Mouse (Mus musculus) E14TG2a.4 (cell line): ENCODE results near the gene Dpp6.

Experiments
- H3K27me3 ChIP-seq: 2 replicates; pipeline ENCODE4 v1.6.1; 2014; ENCODE audit warnings: low read length, control low read depth; ENCODE audit not compliant: insufficient read depth
- H3K36me3 ChIP-seq: 2 replicates; pipeline ENCODE4 v1.6.1; 2014; ENCODE audit warnings: low read length, control low read depth; ENCODE audit not compliant: insufficient read depth
- H3K4me1 ChIP-seq: replicated peaks from 2 replicates; pipeline ENCODE4 v1.6.1; 2014; ENCODE audit warnings: low read depth, low read length, control low read depth
- H3K4me3 ChIP-seq: replicated peaks from 2 replicates; pipeline ENCODE4 v1.5.1; 2014; ENCODE audit warnings: mild to moderate bottlenecking, low read length
- H3K9me3 ChIP-seq: 2 replicates; pipeline ENCODE4 v1.6.1; 2014; ENCODE audit warnings: low read length, control low read depth
- CTCF ChIP-seq: conservative IDR thresholded peaks from 2 replicates; pipeline ENCODE4 v1.5.1; 2014; ENCODE audit warnings: low read length
- NANOG ChIP-seq: IDR thresholded peaks from 2 replicates; pipeline ENCODE4 v1.6.1; 2014; ENCODE audit warnings: borderline replicate concordance, low read length, mixed read lengths
- POU5F1 ChIP-seq: IDR thresholded peaks from 2 replicates; pipeline ENCODE4 v1.6.1; 2014; ENCODE audit warnings: low read length, borderline replicate concordance

Gene Dpp6

GRCm38 (mm10) chr5:27651879-27652814 is 835.1 kb downstream of the Dpp6 start:
- no peaks in the 10 kb centered on the region for H3K36me3 ChIP-seq
- TF ChIP-seq CTCF (peak; percentile 42), NANOG (no peak)
- no peaks in the 10 kb centered on the region for H3K9me3 ChIP-seq
- no peaks in the 10 kb centered on the region for H3K27me3 ChIP-seq
- no peaks in the 10 kb centered on the region for H3K4me1 ChIP-seq
- no peak overlapping the region for H3K4me3 ChIP-seq

GRCm38 (mm10) chr5:27656101-27656500 is 839.1 kb downstream of the Dpp6 start:
- no peak for TF ChIP-seq NANOG
- TF ChIP-seq CTCF: no peak
- no peak for TF ChIP-seq POU5F1
- H3K27me3 ChIP-seq: no peaks in the 10 kb centered on the region
- no peaks in the 10 kb centered on the region for H3K36me3 ChIP-seq
- no peaks in the 10 kb centered on the region for H3K9me3 ChIP-seq
- H3K4me3 ChIP-seq: no peak overlapping the region
- no peaks in the 10 kb centered on the region for H3K4me1 ChIP-seq

DNA sequence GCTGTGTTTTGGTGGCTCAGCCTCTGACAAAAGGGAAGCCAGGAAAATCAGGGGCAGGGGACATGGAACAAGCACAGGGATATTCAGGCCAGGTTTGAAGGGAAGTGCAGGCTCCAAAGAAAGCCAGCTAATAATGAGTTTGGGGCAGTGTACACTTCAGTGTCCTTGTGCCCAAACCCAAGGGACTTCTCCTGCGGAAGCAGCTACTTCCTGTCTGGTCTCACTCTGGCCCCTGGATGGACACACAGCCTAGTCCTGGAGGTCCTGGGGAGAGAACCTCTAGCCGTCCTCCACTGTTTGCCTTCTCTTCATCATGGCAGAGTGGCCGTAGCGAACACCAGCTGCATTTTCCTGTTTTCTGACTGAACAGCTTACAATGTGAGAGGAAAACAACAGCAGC is 840.7 kb downstream of the Dpp6 start:
- no peak for TF ChIP-seq POU5F1
- TF ChIP-seq CTCF: no peak
- no peak for TF ChIP-seq NANOG
- Histone ChIP-seq H3K4me1 (no peaks in the 10 kb centered on the region), H3K4me3 (no peak overlapping the region), H3K9me3 (no peaks in the 10 kb centered on the region), H3K27me3 (no peaks in the 10 kb centered on the region), H3K36me3 (no peaks in the 10 kb centered on the region)

GRCm38 (mm10) chr5:27658165-27658564 is 841.2 kb downstream of the Dpp6 start:
- H3K36me3 ChIP-seq: no peaks in the 10 kb centered on the region
- H3K4me1 ChIP-seq: no peaks in the 10 kb centered on the region
- TF ChIP-seq POU5F1 (no peak), CTCF (no peak), NANOG (no peak)
- H3K4me3 ChIP-seq: no peak overlapping the region
- no peaks in the 10 kb centered on the region for H3K9me3 ChIP-seq
- no peaks in the 10 kb centered on the region for H3K27me3 ChIP-seq

DNA sequence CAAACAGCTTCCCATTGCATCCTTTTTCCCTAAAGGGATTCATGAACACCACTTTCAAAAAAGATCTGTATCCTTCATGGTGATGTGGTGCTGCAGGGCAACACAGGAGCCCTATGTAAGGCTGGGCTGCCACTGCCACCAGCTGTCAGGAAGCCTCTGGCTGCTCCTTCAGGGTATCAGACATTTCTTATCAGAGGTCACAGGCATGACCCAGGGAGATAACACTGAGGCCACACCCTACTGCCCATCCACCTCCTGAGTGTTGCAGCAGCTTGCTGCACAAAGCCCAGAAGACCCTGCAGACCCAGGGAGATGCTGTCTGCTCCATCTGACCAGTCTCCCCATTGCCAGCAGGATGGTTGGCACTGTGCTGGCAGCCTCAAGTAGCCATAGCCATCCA is 841.6 kb downstream of the Dpp6 start:
- Histone ChIP-seq H3K4me1 (no peaks in the 10 kb centered on the region), H3K9me3 (no peaks in the 10 kb centered on the region), H3K4me3 (no peak overlapping the region), H3K27me3 (no peaks in the 10 kb centered on the region), H3K36me3 (no peaks in the 10 kb centered on the region)
- no peak for TF ChIP-seq CTCF
- TF ChIP-seq NANOG: no peak
- TF ChIP-seq POU5F1: no peak

DNA sequence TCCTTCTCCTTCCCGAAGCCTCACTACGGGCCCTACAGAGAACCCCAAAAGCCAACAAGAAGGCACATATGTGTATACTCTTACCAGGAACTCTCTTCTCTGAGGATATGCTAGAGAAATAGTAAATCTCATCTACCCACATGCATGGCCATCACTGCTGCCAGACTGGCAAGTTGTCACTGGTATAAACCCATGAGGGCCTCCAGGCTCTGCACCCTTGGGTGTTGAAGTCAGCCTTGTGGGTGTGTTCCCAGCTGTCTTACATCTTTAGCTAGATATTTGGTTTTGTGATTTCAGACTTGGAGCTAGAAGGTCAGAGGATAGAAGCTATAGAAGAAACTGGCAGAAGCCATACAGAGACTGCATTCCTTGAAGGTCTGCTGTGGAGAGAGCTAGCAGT is 842.0 kb downstream of the Dpp6 start:
- Histone ChIP-seq H3K4me1 (no peaks in the 10 kb centered on the region), H3K36me3 (no peaks in the 10 kb centered on the region), H3K9me3 (no peaks in the 10 kb centered on the region), H3K4me3 (no peak overlapping the region), H3K27me3 (no peaks in the 10 kb centered on the region)
- no peak for TF ChIP-seq NANOG
- TF ChIP-seq POU5F1: no peak
- TF ChIP-seq CTCF: no peak

- no peaks in the 10 kb centered on the region for H3K4me1 ChIP-seq
- no peak for TF ChIP-seq NANOG
- no peak for TF ChIP-seq POU5F1
- no peak for TF ChIP-seq CTCF
- no peak overlapping the region for H3K4me3 ChIP-seq
- no peaks in the 10 kb centered on the region for H3K27me3 ChIP-seq
- H3K36me3 ChIP-seq: no peaks in the 10 kb centered on the region
- H3K9me3 ChIP-seq: no peaks in the 10 kb centered on the region
These were observed 842.8 kb downstream of the Dpp6 start for GRCm38 (mm10) chr5:27659781-27660180.

DNA sequence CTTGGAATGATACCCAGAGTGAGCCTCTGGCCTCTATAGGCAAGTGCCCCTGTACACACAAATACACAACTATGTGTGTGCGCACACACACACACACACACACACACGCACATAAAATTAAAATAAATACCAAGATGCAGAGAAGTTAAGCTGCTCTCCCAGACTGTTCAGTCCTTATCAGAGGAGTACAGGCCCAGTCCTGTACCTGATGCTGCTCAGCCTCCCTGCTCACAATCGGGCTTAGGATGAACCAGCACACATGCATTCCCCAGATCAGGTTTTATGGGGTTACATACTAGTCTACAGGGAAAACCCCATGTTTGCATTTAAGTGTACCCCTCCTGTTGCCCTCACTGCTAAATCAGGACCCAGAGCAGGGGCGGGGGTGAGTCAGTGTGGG is 847.1 kb downstream of the Dpp6 start:
- no peaks in the 10 kb centered on the region for H3K9me3 ChIP-seq
- H3K4me1 ChIP-seq: no peaks in the 10 kb centered on the region
- no peak overlapping the region for H3K4me3 ChIP-seq
- H3K27me3 ChIP-seq: no peaks in the 10 kb centered on the region
- TF ChIP-seq CTCF (no peak), NANOG (no peak), POU5F1 (no peak)
- H3K36me3 ChIP-seq: no peaks in the 10 kb centered on the region
